Mouse (Mus musculus): ENCODE measurements around the gene Rab1b.

- TF ChIP-seq POLR2AphosphoS5 (IDR thresholded peaks at IDR 0.05; ENCODE audit: insufficient replicate concordance, low read depth, low read length) (no peak), CTCF (IDR thresholded peaks at IDR 0.05; ENCODE audit: low read depth, low read length) (no peak), TAL1 (conservative IDR thresholded peaks at IDR 0.05; ENCODE audit: low read depth, low read length) (no peak), GATA1 (IDR thresholded peaks at IDR 0.05; ENCODE audit: borderline replicate concordance, low read length) (no peak), GATA2 (IDR thresholded peaks at IDR 0.05; ENCODE audit: borderline replicate concordance, low read depth, low read length) (no peak)
Observed at GRCm38 (mm10) chr19:5065104-5065503, 41.8 kb downstream of the Rab1b start.

Measured in G1E (cell line).